Mouse (Mus musculus) MEL (cell line): ENCODE data around the gene Rnf6. TPM values are rescaled to one million over a fixed set of nuclear protein-coding genes. Genes with fewer than 3 reads are reported as not detected.
A peak's percentile ranks its signal among the peaks of the same experiment; 100 is the strongest.

Source experiments
- DNase-seq: peaks from one replicate; pipeline ENCODE4 v3.0.0; 2011; ENCODE audit warnings: low read depth, low spot score
- H3K27ac ChIP-seq: 2 replicates; pipeline ENCODE4 v1.5.1; 2012; ENCODE audit warnings: low read depth, mild to moderate bottlenecking, control low read depth, low read length, moderate library complexity; ENCODE audit not compliant: control insufficient read depth
- H3K27me3 ChIP-seq, 2 experiments: fragments of 150-350 bp in 1 of 2; sonication (generic) in 1 of 2; 2 replicates each; pipeline ENCODE4 v1.6.1; 2012; ENCODE audit warnings: low read length in 2 of 2, mild to moderate bottlenecking in 2 of 2, improper control_type of control experiment in 1 of 2, moderate library complexity in 1 of 2; ENCODE audit not compliant: insufficient read depth in 2 of 2, control insufficient read depth in 1 of 2
- H3K36me3 ChIP-seq, 2 experiments: 2 replicates each; pipeline ENCODE4 v1.6.1; 2012 to 2014; ENCODE audit warnings: low read length in 2 of 2, improper control_type of control experiment in 1 of 2, inconsistent platforms in 1 of 2, mild to moderate bottlenecking in 1 of 2; ENCODE audit not compliant: insufficient read depth in 2 of 2, control insufficient read depth in 1 of 2
- H3K4me1 ChIP-seq, 2 experiments: fragments of 150-350 bp in 1 of 2; sonication (generic) in 1 of 2; 2 replicates each; pipeline ENCODE4 v1.6.1; 2012; ENCODE audit warnings: low read length in 2 of 2, improper control_type of control experiment in 1 of 2, mild to moderate bottlenecking in 1 of 2; ENCODE audit not compliant: insufficient read depth in 2 of 2, control insufficient read depth in 1 of 2
- H3K4me3 ChIP-seq, 2 experiments: fragments of 150-350 bp in 1 of 2; sonication (generic) in 1 of 2; 2 replicates each; pipeline ENCODE4 v1.5.1; 2012; ENCODE audit warnings: low read depth in 2 of 2, low read length in 2 of 2, mild to moderate bottlenecking in 2 of 2, moderate library complexity in 2 of 2, control low read depth in 1 of 2, improper control_type of control experiment in 1 of 2; ENCODE audit not compliant: control insufficient read depth in 1 of 2, insufficient read depth in 1 of 2
- H3K79me2 ChIP-seq: 2 replicates; pipeline ENCODE4 v1.6.1; 2012; ENCODE audit warnings: mild to moderate bottlenecking, low read length, moderate library complexity; ENCODE audit not compliant: control insufficient read depth, poor library complexity, insufficient read depth
- H3K9ac ChIP-seq: 2 replicates; pipeline ENCODE4 v1.6.1; 2012; ENCODE audit warnings: low read depth, mild to moderate bottlenecking, control low read depth, low read length, moderate library complexity; ENCODE audit not compliant: control insufficient read depth, poor library complexity, severe bottlenecking
- H3K9me3 ChIP-seq: fragments of 150-350 bp; sonication (generic); replicated peaks from 2 replicates; pipeline ENCODE4 v1.6.1; 2012; ENCODE audit warnings: mild to moderate bottlenecking, low read length, improper control_type of control experiment, moderate library complexity; ENCODE audit not compliant: insufficient read depth
- CHD1 ChIP-seq: IDR thresholded peaks from 2 replicates; pipeline ENCODE4 v1.6.1; 2012; ENCODE audit warnings: low read depth, mild to moderate bottlenecking, inconsistent platforms, low read length, improper control_type of control experiment
- CHD2 ChIP-seq: IDR thresholded peaks from 2 replicates; pipeline ENCODE4 v1.6.1; 2011; ENCODE audit warnings: low read length, improper control_type of control experiment
- CTCF ChIP-seq, 3 experiments: IDR thresholded peaks in 2 of 3; conservative IDR thresholded peaks in 1 of 3; 2 replicates each; pipeline ENCODE4 v1.5.1; 2011 to 2012; ENCODE audit warnings: low read length in 3 of 3, low read depth in 2 of 3, mild to moderate bottlenecking in 2 of 3, improper control_type of control experiment in 1 of 3, inconsistent platforms in 1 of 3, mixed read lengths in 1 of 3, moderate library complexity in 1 of 3; ENCODE audit not compliant: control insufficient read depth in 1 of 3, insufficient read depth in 1 of 3, poor library complexity in 1 of 3, severe bottlenecking in 1 of 3
- E2F4 ChIP-seq: IDR thresholded peaks from 2 replicates; pipeline ENCODE4 v1.6.1; 2011; ENCODE audit warnings: low read depth, low read length, improper control_type of control experiment, borderline replicate concordance
- ELF1 ChIP-seq: IDR thresholded peaks from 2 replicates; pipeline ENCODE4 v1.6.1; 2014; ENCODE audit warnings: low read depth, mild to moderate bottlenecking, inconsistent platforms, low read length, improper control_type of control experiment, moderate library complexity
- EP300 ChIP-seq, 2 experiments: IDR thresholded peaks; 2 replicates each; pipeline ENCODE4 v1.6.1; 2011; ENCODE audit warnings: improper control_type of control experiment in 2 of 2, low read length in 2 of 2, low read depth in 1 of 2, mild to moderate bottlenecking in 1 of 2
- ETS1 ChIP-seq: IDR thresholded peaks from 2 replicates; pipeline ENCODE4 v1.6.1; 2012; ENCODE audit warnings: low read depth, mild to moderate bottlenecking, inconsistent platforms, low read length, improper control_type of control experiment, moderate library complexity
- GATA1 ChIP-seq: IDR thresholded peaks from 2 replicates; pipeline ENCODE4 v1.6.1; 2011; ENCODE audit warnings: low read depth, low read length, improper control_type of control experiment
- HCFC1 ChIP-seq: IDR thresholded peaks from 2 replicates; pipeline ENCODE4 v1.6.1; 2012; ENCODE audit warnings: low read depth, mild to moderate bottlenecking, inconsistent platforms, low read length, improper control_type of control experiment, moderate library complexity
- JUND ChIP-seq: IDR thresholded peaks from 2 replicates; pipeline ENCODE4 v1.6.1; 2011; ENCODE audit warnings: low read depth, mild to moderate bottlenecking, improper control_type of control experiment, low read length
- KAT2A ChIP-seq: conservative IDR thresholded peaks from 2 replicates; pipeline ENCODE4 v1.6.1; 2012; ENCODE audit warnings: low read depth, low read length, improper control_type of control experiment, inconsistent platforms
- MAFK ChIP-seq: IDR thresholded peaks from 2 replicates; pipeline ENCODE4 v1.6.1; 2011; ENCODE audit warnings: low read depth, mild to moderate bottlenecking, low read length, improper control_type of control experiment, borderline replicate concordance
- MAX ChIP-seq: IDR thresholded peaks from 2 replicates; pipeline ENCODE4 v1.6.1; 2011; ENCODE audit warnings: low read length, improper control_type of control experiment
- MAZ ChIP-seq: IDR thresholded peaks from 2 replicates; pipeline ENCODE4 v1.6.1; 2012; ENCODE audit warnings: low read depth, mild to moderate bottlenecking, inconsistent platforms, low read length, improper control_type of control experiment
- MEF2A ChIP-seq: IDR thresholded peaks from 2 replicates; pipeline ENCODE4 v1.6.1; 2014; ENCODE audit warnings: low read depth, mild to moderate bottlenecking, inconsistent platforms, low read length, improper control_type of control experiment; ENCODE audit not compliant: poor library complexity, insufficient replicate concordance, severe bottlenecking; ENCODE audit errors: extremely low read depth
- MXI1 ChIP-seq: IDR thresholded peaks from 2 replicates; pipeline ENCODE4 v1.6.1; 2011; ENCODE audit warnings: mild to moderate bottlenecking, low read depth, low read length, improper control_type of control experiment
- MYB ChIP-seq: IDR thresholded peaks from 2 replicates; pipeline ENCODE4 v1.6.1; 2011; ENCODE audit warnings: mild to moderate bottlenecking, low read depth, low read length, improper control_type of control experiment
- MYC ChIP-seq: IDR thresholded peaks from 2 replicates; pipeline ENCODE4 v1.6.1; 2011; ENCODE audit warnings: low read depth, mild to moderate bottlenecking, low read length, improper control_type of control experiment, moderate library complexity
- NELFE ChIP-seq: IDR thresholded peaks from 2 replicates; pipeline ENCODE4 v1.6.1; 2011; ENCODE audit warnings: low read depth, low read length, improper control_type of control experiment
- NRF1 ChIP-seq: IDR thresholded peaks from 2 replicates; pipeline ENCODE4 v1.6.1; 2014; ENCODE audit warnings: low read depth, mild to moderate bottlenecking, inconsistent platforms, low read length, improper control_type of control experiment, moderate library complexity; ENCODE audit not compliant: poor library complexity, insufficient read depth, severe bottlenecking
- POLR2AphosphoS2 ChIP-seq: IDR thresholded peaks from 2 replicates; pipeline ENCODE4 v1.6.1; 2011; ENCODE audit warnings: low read length, improper control_type of control experiment
- POLR2AphosphoS5 ChIP-seq: IDR thresholded peaks from 2 replicates; pipeline ENCODE4 v1.6.1; 2012; ENCODE audit warnings: low read depth, borderline replicate concordance, mild to moderate bottlenecking, inconsistent platforms, low read length, moderate library complexity, mixed read lengths
- RAD21 ChIP-seq: IDR thresholded peaks from 2 replicates; pipeline ENCODE4 v1.6.1; 2011; ENCODE audit warnings: mild to moderate bottlenecking, low read depth, low read length, improper control_type of control experiment
- RCOR1 ChIP-seq: IDR thresholded peaks from 2 replicates; pipeline ENCODE4 v1.6.1; 2012; ENCODE audit warnings: low read depth, mild to moderate bottlenecking, inconsistent platforms, low read length, improper control_type of control experiment
- SIN3A ChIP-seq: IDR thresholded peaks from 2 replicates; pipeline ENCODE4 v1.6.1; 2012; ENCODE audit warnings: low read length, improper control_type of control experiment, inconsistent platforms
- SMC3 ChIP-seq: IDR thresholded peaks from 2 replicates; pipeline ENCODE4 v1.6.1; 2011; ENCODE audit warnings: low read depth, low read length, improper control_type of control experiment
- TBP ChIP-seq: IDR thresholded peaks from 2 replicates; pipeline ENCODE4 v1.8.0; 2011; ENCODE audit warnings: low read depth, low read length, improper control_type of control experiment
- TCF12 ChIP-seq: IDR thresholded peaks from 2 replicates; pipeline ENCODE4 v1.6.1; 2014; ENCODE audit warnings: low read depth, mild to moderate bottlenecking, inconsistent platforms, low read length, improper control_type of control experiment, moderate library complexity
- USF1 ChIP-seq: IDR thresholded peaks from 2 replicates; pipeline ENCODE4 v1.6.1; 2014; ENCODE audit warnings: low read depth, mild to moderate bottlenecking, inconsistent platforms, low read length, improper control_type of control experiment, moderate library complexity
- USF2 ChIP-seq, 2 experiments: IDR thresholded peaks; 2 replicates each; pipeline ENCODE4 v1.6.1; 2011 to 2012; ENCODE audit warnings: improper control_type of control experiment in 2 of 2, low read length in 2 of 2, borderline replicate concordance in 1 of 2, inconsistent platforms in 1 of 2, low read depth in 1 of 2, mild to moderate bottlenecking in 1 of 2; ENCODE audit not compliant: insufficient read depth in 1 of 2
- ZC3H11A ChIP-seq: IDR thresholded peaks from 2 replicates; pipeline ENCODE4 v1.6.1; 2012; ENCODE audit warnings: low read depth, mild to moderate bottlenecking, inconsistent platforms, low read length, improper control_type of control experiment
- ZKSCAN1 ChIP-seq: IDR thresholded peaks from 2 replicates; pipeline ENCODE4 v1.6.1; 2012; ENCODE audit warnings: low read depth, mild to moderate bottlenecking, inconsistent platforms, low read length, improper control_type of control experiment, moderate library complexity
- ZMIZ1 ChIP-seq: IDR thresholded peaks from 2 replicates; pipeline ENCODE4 v1.6.1; 2012; ENCODE audit warnings: low read depth, mild to moderate bottlenecking, inconsistent platforms, low read length, improper control_type of control experiment, moderate library complexity
- ZNF384 ChIP-seq: IDR thresholded peaks from 2 replicates; pipeline ENCODE4 v1.6.1; 2012; ENCODE audit warnings: low read depth, mild to moderate bottlenecking, inconsistent platforms, low read length, improper control_type of control experiment
- polyA plus RNA-seq, 2 experiments: library from polyadenylated mRNA; stranded (reverse) in 1 of 2; unstranded in 1 of 2; fragments of >175 nt in 1 of 2; fragments of >200 nt in 1 of 2; gene quantifications; 2 replicates each; pipeline versions ENCODE4 v1.2.1 to v1.2.4; 2012; ENCODE audit warnings: low replicate concordance in 2 of 2, low read depth in 1 of 2; ENCODE audit not compliant: insufficient read length in 2 of 2, insufficient read depth in 1 of 2, missing spikeins in 1 of 2
- total RNA-seq: library from RNA; depleted of rRNA; stranded (reverse); fragments of 300-350 nt; gene quantifications from 2 replicates; pipeline ENCODE4 v1.2.3, GENCODE M21; 2012; rRNA removed

Gene Rnf6
- total RNA-seq (52.5 and 57.3 TPM in 2 replicates), polyA plus RNA-seq (10 to 100 TPM; 44.9 to 70.1 TPM)

- peak within 1 kb of the TSS; percentile 99 for H3K27ac ChIP-seq
- peak within 1 kb of the TSS; percentile 86 to 93 for H3K4me3 ChIP-seq
- no peaks in the 10 kb centered on the region for H3K9me3 ChIP-seq
- no peaks in the 10 kb centered on the region for H3K27me3 ChIP-seq
- H3K36me3 ChIP-seq, result peaks cover 26 to 29% of the 10 kb centered on the region in 2 experiments
- H3K9ac ChIP-seq, result peak within 1 kb of the TSS; percentile 96
- DNase-seq, result peak; percentile 100
- peaks cover 12% of the 10 kb centered on the region for H3K79me2 ChIP-seq
- H3K4me1 ChIP-seq, result peaks cover 3 to 7% of the 10 kb centered on the region in 2 experiments; a peak in 3 of 4 replicates
- TF ChIP-seq SIN3A (peak; percentile 76), NELFE (peak; percentile 76), RCOR1 (peak; percentile 40; the same call in 1 of the 2 replicates), ZC3H11A (no peak), USF2 (IDR thresholded peaks at IDR 0.05; ENCODE audit: borderline replicate concordance in 1 of 2, insufficient read depth in 1 of 2, low read depth in 1 of 2, low read length in 2 of 2) (no peak), SMC3 (no peak), ZKSCAN1 (0 out of 2 replicates have a peak, but pooled peaks have one; percentile 23), USF1 (no peak), TBP (peak; percentile 76), MXI1 (peak; percentile 75), ZMIZ1 (peak; percentile 87), MAZ (no peak; the same call in 1 of the 2 replicates), KAT2A (peak; percentile 68; the same call in 1 of the 2 replicates), NRF1 (peak; percentile 68), MYC (no peak), EP300 (IDR thresholded peaks at IDR 0.05; ENCODE audit: low read depth in 1 of 2, low read length in 2 of 2) (peak; percentile 24 to 28; a peak in 2 of 4 replicates), TCF12 (peak; percentile 86), RAD21 (no peak; the same call in 1 of the 2 replicates), JUND (no peak), E2F4 (0 out of 2 replicates have a peak, but pooled peaks have one; percentile 47), POLR2AphosphoS5 (no peak), ETS1 (0 out of 2 replicates have a peak, but pooled peaks have one; percentile 39), CHD1 (no peak), HCFC1 (peak; percentile 86), ELF1 (peak; percentile 86), MEF2A (no peak), CHD2 (peak; percentile 51), ZNF384 (0 out of 2 replicates have a peak, but pooled peaks have one; percentile 23), MYB (no peak), GATA1 (no peak; the same call in 1 of the 2 replicates), MAFK (0 out of 2 replicates have a peak, but pooled peaks have one; percentile 11), POLR2AphosphoS2 (peak; percentile 85), CTCF (IDR thresholded peaks at IDR 0.05 in 2 of 3, conservative IDR thresholded peaks at IDR 0.05 in 1 of 3; ENCODE audit: control insufficient read depth in 1 of 3, insufficient read depth in 1 of 3, low read depth in 2 of 3, low read length in 3 of 3, poor library complexity in 1 of 3, severe bottlenecking in 1 of 3) (no peak; a peak in 1 of 6 replicates), MAX (peak; percentile 77)
Observed at GRCm38 (mm10) chr5:146220879-146221714, at the start of gene Rnf6. TSS of gene Rnf6 (minus strand) at chr5:146221555.
